Mouse (Mus musculus): ENCODE results near the gene Smpdl3b. TPM values are rescaled to one million over a fixed set of nuclear protein-coding genes. Genes with fewer than 3 reads are reported as not detected.

The Smpdl3b gene
- total RNA-seq, 2 experiments from 2014 or later, result 4.3 to 4.5 TPM

Other genes starting within 250 kb of the Smpdl3b start
- 10 to 100 TPM in 1 of 2 experiments, 1 to 10 TPM in 1; 9.5 to 10.2 TPM for gene Sesn2, start 246.8 kb downstream of the Smpdl3b start, total RNA-seq (2021)
- 100 to 1,000 TPM; 490 to 544 TPM for gene Atpif1, start 223.6 kb downstream of the Smpdl3b start, total RNA-seq (2021)
- 10 to 100 TPM; 83.9 to 93.1 TPM for gene Dnajc8, start 221.7 kb downstream of the Smpdl3b start, total RNA-seq (2021)
- 1 to 10 TPM; 1.6 to 1.7 TPM for gene Ptafr, start 193.2 kb downstream of the Smpdl3b start, total RNA-seq (2021)
- gene Eya3, start 118.3 kb downstream of the Smpdl3b start, total RNA-seq (2021), result 10 to 100 TPM; 29.1 to 34.6 TPM
- gene Xkr8, start 24.7 kb downstream of the Smpdl3b start, total RNA-seq (2021), result 1 to 10 TPM; 3.6 to 4.0 TPM
- 10 to 100 TPM; 13.5 to 13.8 TPM for gene Rpa2, start 11.1 kb upstream of the Smpdl3b start, total RNA-seq (2021)
- gene Themis2, start 39.1 kb upstream of the Smpdl3b start, total RNA-seq (2021), result 1 to 10 TPM in 1 of 2 experiments, under 1 TPM in 1; 0.80 to 1.1 TPM
- 10 to 100 TPM; 43.9 to 45.2 TPM for gene Ppp1r8, start 85.9 kb upstream of the Smpdl3b start, total RNA-seq (2021)
- 10 to 100 TPM; 98.7 to 100.0 TPM for gene Stx12, start 127.3 kb upstream of the Smpdl3b start, total RNA-seq (2021)
- gene Fam76a, start 165.3 kb upstream of the Smpdl3b start, total RNA-seq (2021), result 10 to 100 TPM; 45.8 to 55.0 TPM
- gene Fgr, start 216.8 kb upstream of the Smpdl3b start, total RNA-seq (2021), result under 1 TPM; 0.18 to 0.25 TPM

Measured in left cerebral cortex, postnatal 25 days (tissue).